Mouse (Mus musculus) liver, postnatal 0 days (tissue): ENCODE data around the gene Usp6nl. TPM values are rescaled to one million over a fixed set of nuclear protein-coding genes. Genes with fewer than 3 reads are reported as not detected.

Source experiments
- ATAC-seq: fragments of 200-750 bp; cut with Nextera tagmentation; 2 replicates; pipeline ENCODE4 v1.8.0; 2017; ENCODE audit warnings: mild to moderate bottlenecking, moderate library complexity
- DNase-seq: peaks from one replicate; pipeline ENCODE4 v3.0.0-alpha.2; 2016
- H3K27ac ChIP-seq: fragments of 300-500 bp; sonication (generic); 2 replicates; pipeline ENCODE4 v1.5.1; 2014; ENCODE audit warnings: antibody characterized with exemption, moderate library complexity, mild to moderate bottlenecking, low read depth
- H3K27me3 ChIP-seq: fragments of 300-500 bp; sonication (generic); 2 replicates; pipeline ENCODE4 v1.6.1; 2014; ENCODE audit warnings: low read length, control low read depth, mixed read lengths; ENCODE audit not compliant: insufficient read depth
- H3K36me3 ChIP-seq: fragments of 300-500 bp; sonication (generic); replicated peaks from 2 replicates; pipeline ENCODE4 v1.6.1; 2014; ENCODE audit warnings: mild to moderate bottlenecking, control low read depth, low read length, moderate library complexity, mixed read lengths; ENCODE audit not compliant: insufficient read depth
- H3K4me1 ChIP-seq: fragments of 300-500 bp; sonication (generic); 2 replicates; pipeline ENCODE4 v1.6.1; 2014; ENCODE audit warnings: antibody characterized with exemption, mild to moderate bottlenecking, control low read depth; ENCODE audit not compliant: insufficient read depth
- H3K4me2 ChIP-seq: fragments of 300-500 bp; sonication (generic); 2 replicates; pipeline ENCODE4 v1.6.1; 2014; ENCODE audit warnings: low read depth, mild to moderate bottlenecking, low read length, moderate library complexity, mixed read lengths
- H3K4me3 ChIP-seq: fragments of 300-500 bp; sonication (generic); 2 replicates; pipeline ENCODE4 v1.5.1; 2014; ENCODE audit warnings: low read depth, low read length
- H3K9ac ChIP-seq: fragments of 300-500 bp; sonication (generic); replicated peaks from 2 replicates; pipeline ENCODE4 v1.6.1; 2014; ENCODE audit warnings: mild to moderate bottlenecking, moderate library complexity
- H3K9me3 ChIP-seq: fragments of 300-500 bp; sonication (generic); 2 replicates; pipeline ENCODE4 v1.6.1; 2016; ENCODE audit warnings: mild to moderate bottlenecking, control low read depth, low read length, mixed read lengths
- CTCF ChIP-seq: sonication (generic); IDR thresholded peaks from 2 replicates; pipeline ENCODE4 v1.5.1; 2016; ENCODE audit warnings: antibody characterized with exemption, low read depth
- EP300 ChIP-seq: IDR thresholded peaks from 2 replicates; pipeline ENCODE4 v1.6.1; 2016; ENCODE audit warnings: antibody characterized with exemption, low read depth, mild to moderate bottlenecking
- WGBS: fragments of 180-500 bp; shearing (Covaris S2); extraction: QIAGEN DNeasy Blood & Tissue Kit; methylation state at CpG from one replicate; pipeline ENCODE4 v1.1.7; 2014; ENCODE audit not compliant: insufficient replicate concordance; 5-methylcytosine and 5-hydroxymethylcytosine counted together
- polyA plus RNA-seq: library from polyadenylated mRNA; unstranded; fragments of >200 nt; fragmentation: Nextera tagmentation; extraction: Ambion mirVana; gene quantifications from 2 replicates; pipeline ENCODE4 v1.2.1, GENCODE M21; 2015

Gene Usp6nl
- polyA plus RNA-seq, 1 experiment from 2014 or later: 4.6 TPM

DNA sequence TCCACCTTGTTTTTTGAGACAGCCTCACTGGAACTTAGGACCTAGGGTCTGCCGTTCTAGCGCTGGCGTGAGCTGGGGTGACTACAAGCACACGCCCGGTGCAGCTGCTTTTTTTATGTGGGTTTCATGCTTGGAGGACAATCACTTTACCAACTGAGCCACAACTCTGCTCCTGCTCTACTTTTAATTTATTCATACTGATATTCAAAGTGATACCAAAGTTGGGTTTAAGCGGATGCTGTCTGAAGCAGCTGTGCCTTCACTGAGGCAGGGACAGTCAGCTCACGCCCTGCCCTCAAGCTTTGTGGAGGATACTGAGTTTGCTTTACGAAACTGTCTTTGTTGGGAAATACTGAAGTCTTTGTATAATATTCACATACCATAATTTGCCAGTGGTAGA is 53.6 kb downstream of the Usp6nl start:
- Histone ChIP-seq H3K4me2 (no peak overlapping the region), H3K9ac (no peak overlapping the region), H3K27ac (no peak overlapping the region), H3K4me3 (no peak overlapping the region), H3K4me1 (peaks cover 17% of the 10 kb centered on the region), H3K27me3 (no peaks in the 10 kb centered on the region), H3K36me3 (no peaks in the 10 kb centered on the region), H3K9me3 (no peaks in the 10 kb centered on the region)
- DNase-seq (no peak), ATAC-seq (no peak)
- WGBS: 80% methylated on average over 8 of the region's 8 CpGs
- TF ChIP-seq CTCF (no peak), EP300 (no peak)

DNA sequence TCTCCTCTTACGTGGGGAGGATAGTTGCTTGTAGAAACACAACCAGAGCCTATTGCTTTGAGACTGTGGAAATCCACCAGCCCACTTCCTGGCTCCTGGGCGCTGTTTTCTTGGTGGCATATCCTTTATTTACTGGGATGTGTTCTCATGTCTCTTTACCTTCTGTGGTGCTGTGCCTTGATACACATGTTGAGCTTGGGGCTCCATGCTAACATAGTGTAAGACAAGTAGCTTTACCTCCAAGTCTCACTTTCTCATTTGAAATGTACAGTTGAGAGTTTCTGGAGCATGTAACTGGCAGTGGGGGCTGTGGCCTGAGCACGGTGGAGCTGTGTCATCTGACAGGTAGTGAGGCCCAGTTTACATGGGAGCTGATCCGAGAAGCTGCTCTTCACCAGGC is 54.5 kb downstream of the Usp6nl start:
- ATAC-seq: no peak
- Histone ChIP-seq H3K4me1 (peaks cover 17% of the 10 kb centered on the region), H3K4me3 (no peak overlapping the region), H3K36me3 (no peaks in the 10 kb centered on the region), H3K9me3 (no peaks in the 10 kb centered on the region), H3K27me3 (no peaks in the 10 kb centered on the region), H3K4me2 (no peak overlapping the region), H3K27ac (no peak overlapping the region), H3K9ac (no peak overlapping the region)
- WGBS: 70% methylated on average over 4 of the region's 4 CpGs
- DNase-seq: no peak
- no peak for TF ChIP-seq EP300
- no peak for TF ChIP-seq CTCF

DNA sequence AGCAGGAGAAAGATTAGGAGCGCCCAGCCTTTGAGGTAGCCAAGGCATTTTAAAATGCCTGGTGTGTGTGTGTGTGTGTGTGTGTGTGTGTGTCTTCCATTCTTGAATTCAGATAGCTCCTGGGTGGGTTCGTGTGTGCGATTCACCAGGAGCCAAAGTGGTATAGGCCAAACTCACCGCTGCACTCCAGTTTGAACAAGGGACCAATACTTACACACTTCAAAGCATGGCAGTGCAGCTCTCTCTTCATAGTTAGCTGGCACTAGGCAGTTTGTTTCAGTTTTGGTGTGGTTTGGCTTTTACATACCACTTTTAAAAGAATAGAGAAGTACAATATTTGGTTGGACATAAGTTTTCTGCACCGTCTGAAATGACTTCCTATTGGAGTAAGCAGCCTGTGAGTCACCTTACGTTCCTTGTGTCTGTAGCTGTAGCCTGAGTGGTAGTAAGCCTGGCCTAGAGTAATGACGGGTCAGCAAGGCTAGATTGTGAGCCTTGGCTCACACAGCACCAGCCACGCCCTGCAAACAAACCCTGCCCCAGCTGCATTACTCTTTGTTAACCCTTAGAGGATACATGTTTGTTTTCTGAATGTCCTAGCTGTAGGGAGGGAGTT is 56.2 kb downstream of the Usp6nl start:
- no peaks in the 10 kb centered on the region for H3K36me3 ChIP-seq
- no peak overlapping the region for H3K9ac ChIP-seq
- 39% methylated on average over 8 of the region's 8 CpGs for WGBS
- peak overlapping the region; percentile 7; the same call in 1 of the 2 replicates for H3K4me2 ChIP-seq
- peak; percentile 78 for ATAC-seq
- DNase-seq: no peak
- no peaks in the 10 kb centered on the region for H3K9me3 ChIP-seq
- no peak for TF ChIP-seq CTCF
- TF ChIP-seq EP300: no peak
- H3K27ac ChIP-seq: peak overlapping the region; percentile 55; the same call in 1 of the 2 replicates
- no peaks in the 10 kb centered on the region for H3K27me3 ChIP-seq
- no peak overlapping the region for H3K4me3 ChIP-seq
- peaks cover 17% of the 10 kb centered on the region for H3K4me1 ChIP-seq

DNA sequence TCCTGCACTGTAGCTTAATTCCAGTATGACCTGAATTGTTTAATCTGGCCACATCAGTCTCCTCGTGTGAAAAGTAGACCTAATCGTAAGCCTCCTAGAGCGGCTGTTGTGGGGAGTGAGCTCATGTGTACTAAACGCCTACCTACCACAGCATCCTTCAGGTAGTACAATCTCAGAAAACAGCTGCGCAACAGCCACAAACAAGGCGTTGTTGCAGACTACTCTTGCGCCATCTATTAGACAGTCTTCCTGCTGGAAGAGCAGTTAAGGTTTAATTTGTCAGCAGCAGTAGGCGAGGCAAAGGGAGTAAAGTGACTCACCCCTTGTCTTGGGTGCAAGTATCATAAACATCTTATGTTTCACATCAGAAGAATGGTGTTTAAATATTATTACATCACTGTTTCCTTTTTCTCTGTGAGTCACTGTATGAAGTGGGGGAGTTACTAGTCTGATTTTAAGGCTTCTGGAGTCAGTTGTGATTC is 57.3 kb downstream of the Usp6nl start:
- Histone ChIP-seq H3K36me3 (no peaks in the 10 kb centered on the region), H3K27me3 (no peaks in the 10 kb centered on the region), H3K4me1 (peaks cover 17% of the 10 kb centered on the region), H3K9me3 (no peaks in the 10 kb centered on the region), H3K27ac (no peak overlapping the region), H3K9ac (no peak overlapping the region), H3K4me3 (no peak overlapping the region), H3K4me2 (no peak overlapping the region)
- ATAC-seq: 0 out of 2 replicates have a peak, but pooled peaks have one; percentile 19
- WGBS: 63% methylated on average over 8 of the region's 8 CpGs
- TF ChIP-seq EP300 (no peak), CTCF (no peak)
- no peak for DNase-seq

DNA sequence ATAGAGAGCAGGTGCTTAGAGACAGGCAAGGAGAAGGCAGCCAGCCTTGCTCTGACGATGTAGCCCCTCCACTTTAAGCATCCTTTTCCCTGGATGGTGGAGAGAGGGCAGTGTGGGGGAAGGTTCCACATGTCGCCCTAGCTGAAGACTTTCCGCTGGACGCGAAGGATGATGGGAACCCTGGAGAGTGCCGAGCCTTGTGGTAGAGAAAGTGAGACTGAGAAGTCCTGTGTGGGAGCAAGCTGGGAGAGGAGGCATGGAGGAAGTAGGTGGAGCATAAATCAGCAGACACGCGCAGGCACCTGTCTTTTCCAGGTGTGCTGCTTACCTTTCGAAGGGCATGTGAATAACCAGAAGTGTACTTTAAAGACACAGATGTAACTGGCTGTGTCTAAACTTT is 57.9 kb downstream of the Usp6nl start:
- H3K4me2 ChIP-seq: no peak overlapping the region
- no peak for ATAC-seq
- no peak overlapping the region for H3K4me3 ChIP-seq
- no peak for DNase-seq
- no peaks in the 10 kb centered on the region for H3K9me3 ChIP-seq
- H3K36me3 ChIP-seq: no peaks in the 10 kb centered on the region
- TF ChIP-seq CTCF (no peak), EP300 (no peak)
- peaks cover 17% of the 10 kb centered on the region for H3K4me1 ChIP-seq
- no peak overlapping the region for H3K9ac ChIP-seq
- WGBS: 85% methylated on average over 9 of the region's 9 CpGs
- no peak overlapping the region for H3K27ac ChIP-seq
- H3K27me3 ChIP-seq: no peaks in the 10 kb centered on the region

DNA sequence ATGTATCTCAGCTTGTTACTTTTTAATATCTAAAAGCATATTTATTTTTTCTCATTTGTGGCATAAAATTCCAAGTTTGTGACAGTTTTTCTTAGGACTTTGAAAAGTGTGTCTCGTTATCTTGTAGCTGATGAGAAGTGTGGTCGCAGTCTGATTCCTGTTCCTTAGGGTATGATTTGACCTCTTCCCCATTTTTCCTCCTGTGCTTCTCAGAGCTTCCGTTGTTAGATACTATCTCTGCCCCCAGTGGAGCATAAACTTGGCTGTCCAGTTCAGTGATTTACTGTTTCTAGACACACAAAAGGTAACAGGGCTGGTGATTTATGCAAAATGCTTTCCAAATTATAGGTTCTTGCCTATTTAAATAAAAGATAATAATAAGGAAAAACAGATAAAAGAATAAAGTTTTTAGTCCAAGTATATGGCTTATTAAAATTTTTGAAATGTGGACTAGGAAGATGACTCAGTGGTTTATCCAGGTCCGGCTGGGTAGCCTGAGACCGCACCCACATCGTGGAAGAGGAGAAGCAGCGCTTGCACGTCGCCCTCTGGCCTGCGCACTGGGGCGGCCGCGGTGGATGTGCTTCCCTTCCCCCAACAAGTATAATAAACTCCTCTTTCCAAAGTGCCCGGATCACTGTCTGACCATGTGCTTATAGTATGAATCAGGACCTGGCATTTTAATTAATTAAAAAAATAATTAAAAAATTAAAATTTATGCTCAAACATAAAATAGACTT is 62.1 kb downstream of the Usp6nl start:
- Histone ChIP-seq H3K4me2 (no peak overlapping the region), H3K36me3 (no peaks in the 10 kb centered on the region), H3K4me3 (no peak overlapping the region), H3K27me3 (no peaks in the 10 kb centered on the region), H3K27ac (no peak overlapping the region), H3K9ac (no peak overlapping the region), H3K9me3 (no peaks in the 10 kb centered on the region), H3K4me1 (peaks cover 12% of the 10 kb centered on the region)
- no peak for ATAC-seq
- no peak for TF ChIP-seq CTCF
- TF ChIP-seq EP300: no peak
- no peak for DNase-seq
- WGBS: 63% methylated on average over 14 of the region's 14 CpGs
